Mouse (Mus musculus) kidney, adult 18-20 months (tissue): Measurements from ENCODE around the gene Olfr1347.

ENCODE experiments used
- DNase-seq: peaks from one replicate; pipeline ENCODE4 v3.0.0; 2021

Gene Olfr1347

DNA sequence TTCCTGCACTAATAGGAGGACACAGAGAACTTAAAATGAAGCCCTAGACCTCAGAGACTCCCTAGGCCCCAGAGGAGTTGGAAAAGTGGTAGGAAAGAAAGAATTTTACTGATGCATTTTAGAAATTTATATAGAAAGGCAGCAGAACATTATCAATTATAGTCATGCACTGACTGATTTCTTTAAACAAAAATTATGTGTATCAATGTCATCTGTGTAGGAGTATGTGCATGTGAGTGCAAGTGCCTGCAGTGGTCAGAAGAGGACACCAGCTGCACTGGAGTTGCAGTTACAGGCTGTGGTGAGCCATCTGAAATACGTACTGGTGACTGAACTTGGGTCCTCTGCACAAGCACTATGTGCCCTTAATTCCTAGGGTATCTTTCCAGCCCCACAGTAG lies at the start of gene Olfr1347:
Olfr1347 (minus strand) TSS at position 101 of the 400 bp plus-strand sequence.
- DNase-seq, result no peak

DNA sequence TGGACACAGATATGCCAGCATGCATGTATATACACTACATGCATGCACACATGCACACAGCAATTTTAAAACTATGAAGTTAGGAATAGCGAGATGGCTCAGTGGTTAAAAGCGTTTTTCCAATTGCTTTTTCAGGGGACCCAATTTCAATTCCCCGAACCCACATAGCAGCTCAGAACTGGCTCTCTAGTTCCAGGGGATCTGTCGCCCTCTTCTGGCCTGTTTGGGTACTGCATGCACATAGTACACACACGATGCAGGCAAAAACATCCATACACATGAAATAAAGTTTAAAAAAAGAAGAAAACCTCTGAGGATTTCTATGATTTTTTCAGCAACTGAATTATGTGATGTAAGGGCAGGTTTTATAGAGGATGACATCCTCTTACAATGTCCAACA lies 26.6 kb upstream of the Olfr1347 start:
- peak; percentile 33 for DNase-seq

DNA sequence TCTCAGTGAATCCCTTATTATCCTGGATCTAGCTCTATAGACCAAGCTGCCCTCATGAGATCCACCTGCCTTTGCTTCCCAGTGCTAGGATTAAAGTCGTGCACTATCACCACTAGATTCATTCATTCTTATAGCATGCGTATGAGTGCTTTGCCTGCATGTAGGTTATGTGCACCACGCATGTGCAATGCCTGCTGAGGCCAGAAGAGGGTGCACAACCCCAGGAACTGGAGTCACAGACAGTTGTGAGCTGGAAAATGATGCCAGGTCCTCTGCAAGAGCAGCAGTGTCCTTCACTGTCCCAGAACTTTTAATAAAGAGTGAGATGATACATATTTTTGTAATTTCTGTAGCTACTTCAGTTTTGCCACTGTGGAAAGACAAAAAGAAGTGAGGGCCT lies 25.4 kb upstream of the Olfr1347 start:
- no peak for DNase-seq

DNA sequence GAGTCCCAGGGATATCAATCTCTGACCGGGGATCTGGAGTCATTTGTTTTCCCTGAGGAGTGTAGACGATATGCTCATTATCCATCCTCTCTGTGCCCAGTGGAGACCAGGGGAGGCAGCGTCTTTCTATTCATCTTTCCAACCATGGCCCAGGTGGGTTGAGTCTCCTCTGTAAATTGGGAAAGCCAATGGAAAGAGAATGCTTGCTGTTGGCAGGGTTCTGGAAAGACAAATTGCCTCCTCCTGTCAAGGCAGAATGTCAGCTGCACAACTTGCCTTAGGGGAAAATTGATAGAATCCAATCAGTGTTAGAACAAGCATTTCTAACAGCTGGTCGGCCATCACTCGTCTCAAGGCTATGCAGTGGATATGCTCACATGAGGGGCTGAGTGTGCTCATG lies 23.3 kb upstream of the Olfr1347 start, which contains the start of gene Olfr1349:
Olfr1349 (minus strand) TSS at position 101 of the 400 bp plus-strand sequence.
- no peak for DNase-seq

DNA sequence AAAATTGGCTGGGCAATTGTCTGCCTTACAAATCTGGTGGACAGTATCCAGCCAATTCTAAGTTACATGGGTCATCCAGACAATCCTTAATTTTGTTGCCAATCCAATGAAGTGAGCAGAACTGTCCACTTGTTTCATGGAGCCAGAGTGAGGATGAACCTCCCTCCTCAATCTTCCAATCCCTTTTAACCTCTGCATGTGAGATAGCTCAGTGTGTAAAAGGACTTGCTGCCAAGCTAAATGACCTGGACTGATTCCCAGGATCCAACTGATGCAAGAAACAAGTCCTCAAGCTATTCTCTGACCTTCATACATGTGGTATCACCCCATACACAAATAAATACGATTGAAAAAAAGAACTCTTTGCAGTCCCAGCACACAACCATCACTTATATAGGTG lies 22.1 kb upstream of the Olfr1347 start:
- no peak for DNase-seq

DNA sequence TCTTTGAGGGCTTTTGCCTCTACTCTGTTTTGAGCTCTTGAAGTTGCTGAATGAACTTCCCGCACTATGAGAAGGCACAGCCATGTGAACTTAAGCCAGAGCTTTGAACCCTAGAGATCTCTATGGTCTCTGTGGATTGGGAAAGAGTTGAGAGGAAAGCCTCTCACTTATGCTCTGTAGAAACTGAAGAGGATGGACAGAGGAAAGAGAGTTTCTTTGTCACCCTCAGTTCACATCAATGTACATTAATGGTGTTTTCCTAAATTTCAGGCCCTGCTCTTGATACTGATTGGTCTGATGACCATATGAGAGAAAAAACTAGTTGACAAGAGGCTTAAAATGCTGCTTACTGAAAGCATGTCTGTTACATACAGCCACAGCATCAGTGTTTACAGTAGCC lies 9.1 kb upstream of the Olfr1347 start, which contains the start of gene Olfr1348:
Olfr1348 (minus strand) TSS at position 101 of the 400 bp plus-strand sequence.
- no peak for DNase-seq

DNA sequence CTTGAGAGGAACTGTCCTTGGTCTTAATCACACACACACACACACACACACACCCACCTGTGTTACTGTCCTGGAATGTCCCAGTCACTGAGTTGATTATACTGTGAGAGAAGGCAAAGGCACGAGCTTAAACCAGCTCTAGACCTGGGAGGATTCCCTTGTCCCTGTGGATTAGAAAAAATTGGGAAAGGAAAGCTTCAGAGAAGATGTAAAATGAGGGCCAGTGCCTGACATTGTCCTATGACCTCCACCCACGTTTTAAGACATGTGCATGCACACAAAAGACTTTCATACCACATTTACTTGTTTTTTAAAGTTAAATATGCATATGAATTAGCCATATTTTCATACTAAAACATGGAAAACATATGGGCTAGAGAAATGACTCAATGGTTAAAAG lies 12.7 kb downstream of the Olfr1347 start, which contains the start of gene Olfr5:
Olfr5 (minus strand) TSS at position 101 of the 400 bp plus-strand sequence.
- DNase-seq, result no peak

DNA sequence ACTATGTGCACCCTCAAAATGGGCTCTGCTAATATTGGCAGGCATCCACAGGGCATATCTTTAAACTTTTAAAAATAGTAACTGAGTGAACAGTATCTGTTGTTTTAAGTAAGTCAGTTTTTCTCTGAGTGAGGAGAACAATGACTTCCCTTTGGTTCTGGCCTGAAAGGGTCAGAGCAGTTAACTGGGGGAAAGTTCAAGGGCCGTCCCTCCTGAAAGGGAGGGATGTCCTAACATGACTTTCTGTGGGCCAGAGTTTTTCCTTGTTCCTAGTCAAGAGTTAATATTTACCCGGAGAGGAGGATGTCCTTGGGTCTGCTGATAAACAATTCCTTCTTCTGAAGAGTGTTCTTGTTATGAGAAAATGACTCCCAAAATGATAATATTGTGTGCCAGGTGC lies 21.9 kb downstream of the Olfr1347 start:
- peak; percentile 36 for DNase-seq

DNA sequence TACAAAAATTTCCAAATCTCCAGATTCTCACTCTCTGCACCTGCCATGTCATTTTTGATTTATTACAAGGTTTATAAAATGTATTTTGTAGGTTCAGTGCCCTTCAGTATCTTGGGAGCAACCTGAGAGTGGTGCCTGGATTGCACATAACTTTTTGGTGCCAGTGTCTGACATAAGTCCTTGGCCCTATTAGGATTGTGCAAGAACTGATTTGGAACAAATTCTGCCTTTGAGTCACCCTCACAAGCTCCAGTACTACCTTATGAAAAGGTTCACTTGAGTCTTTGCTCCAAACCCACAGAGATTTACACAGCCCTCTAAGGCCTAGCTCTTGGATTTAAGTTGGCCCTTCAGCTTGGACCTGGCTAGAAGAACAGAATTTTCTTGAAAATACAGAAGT lies 32.6 kb downstream of the Olfr1347 start, which contains the start of gene Olfr1346:
Olfr1346 (plus strand) TSS at position 151 of the 400 bp plus-strand sequence.
- DNase-seq, result no peak

DNA sequence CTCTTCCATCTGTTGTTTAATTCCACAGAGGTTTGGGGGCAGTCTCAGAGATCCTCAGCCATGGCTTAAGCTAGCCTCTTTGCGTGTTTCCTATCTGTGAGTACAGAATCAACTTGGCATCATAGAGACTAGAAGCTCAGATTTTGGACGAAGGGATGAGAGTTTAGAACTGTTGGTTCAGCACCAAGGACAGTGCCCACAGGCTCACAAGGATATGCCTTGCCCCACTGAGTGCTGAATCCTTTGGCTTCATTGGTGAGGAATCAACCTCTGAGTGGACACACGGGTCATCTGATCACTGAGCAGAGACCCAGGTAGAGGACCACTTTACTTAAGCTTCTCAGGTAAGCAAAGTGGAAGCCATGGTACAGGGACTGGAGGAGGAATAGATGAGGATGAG lies 43.2 kb downstream of the Olfr1347 start:
- no peak for DNase-seq

DNA sequence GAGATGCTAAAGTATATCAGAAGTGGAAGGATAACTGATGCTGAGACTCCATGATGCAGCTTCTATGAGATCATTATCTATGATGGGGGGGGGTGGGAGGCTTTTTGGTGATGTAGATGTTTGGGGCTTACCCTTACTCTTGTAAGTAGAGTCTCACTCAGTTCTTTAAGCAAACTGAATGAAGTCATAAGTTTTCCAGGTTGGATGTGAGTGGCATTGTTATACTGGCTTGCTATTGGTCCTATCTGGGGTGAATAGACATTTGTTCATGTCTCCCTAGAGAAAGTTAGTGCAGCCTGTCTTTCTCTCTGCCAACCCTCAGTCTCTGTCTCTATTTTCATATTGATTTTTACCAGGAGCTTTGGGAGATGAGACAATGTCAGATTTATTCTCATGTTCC lies 43.7 kb downstream of the Olfr1347 start, which contains the start of gene Olfr1336:
Olfr1336 (plus strand) TSS at position 301 of the 400 bp plus-strand sequence.
- DNase-seq, result no peak

DNA sequence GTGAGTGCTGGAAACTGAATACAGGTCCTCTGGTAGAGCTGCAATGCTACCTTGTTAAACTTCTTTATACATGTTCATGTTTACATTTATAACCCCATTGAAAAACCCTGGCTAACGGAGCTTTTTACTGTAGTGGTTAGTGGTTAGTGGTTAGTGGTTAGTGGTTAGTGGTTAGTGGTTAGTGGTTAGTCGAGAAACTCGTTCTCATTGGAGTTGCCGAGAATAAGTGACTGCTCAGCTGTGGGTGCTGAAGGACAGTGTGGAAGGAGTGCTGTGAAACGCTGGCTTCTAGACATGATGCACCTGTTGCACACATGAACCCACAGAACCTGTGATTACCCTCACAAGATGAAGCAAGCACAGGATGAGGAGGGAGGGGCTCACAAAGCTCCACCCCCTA lies 51.8 kb downstream of the Olfr1347 start:
- DNase-seq, result no peak

DNA sequence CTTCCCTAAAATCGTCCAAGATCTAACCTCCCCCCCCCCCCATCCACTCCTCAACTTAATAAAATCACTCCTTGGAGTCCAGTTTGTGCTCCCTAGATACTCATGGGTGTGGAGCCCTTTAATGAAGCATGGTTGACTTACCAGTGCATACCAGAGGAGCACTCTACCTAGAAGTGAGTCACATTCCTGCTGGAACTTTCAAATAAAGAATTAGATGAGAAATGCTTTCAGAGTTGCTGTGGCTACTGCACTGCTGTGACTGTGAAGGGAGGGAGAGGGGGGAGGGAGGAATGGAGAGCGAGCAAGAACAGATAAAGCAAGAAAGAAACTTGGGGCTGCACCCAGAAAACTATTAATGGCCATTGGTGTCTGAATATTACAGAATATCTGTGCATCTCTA lies 58.4 kb downstream of the Olfr1347 start:
- DNase-seq, result no peak

DNA sequence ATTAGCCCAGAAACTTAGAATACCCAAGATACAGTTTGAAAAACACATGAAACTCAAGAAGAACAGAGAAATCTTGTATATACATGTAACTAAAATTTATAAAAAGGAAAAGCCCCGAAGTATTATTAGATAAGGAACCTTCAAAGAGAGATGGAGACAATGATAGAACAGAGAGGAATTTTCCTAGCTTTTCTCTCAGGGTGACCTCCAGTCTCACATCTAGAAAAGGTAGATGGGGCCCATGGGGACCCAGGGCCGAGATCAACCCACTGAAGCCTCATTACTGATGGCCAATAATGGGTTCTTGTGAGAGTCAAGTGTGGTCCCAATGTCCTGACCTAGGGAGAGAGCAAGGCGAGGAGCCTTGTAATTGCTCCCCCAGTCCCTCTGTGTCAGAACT lies 61.2 kb downstream of the Olfr1347 start, which contains the start of gene Olfr1344:
Olfr1344 (plus strand) TSS at position 301 of the 400 bp plus-strand sequence.
- no peak for DNase-seq
